Mouse (Mus musculus) intestine, embryonic 16.5 days (tissue): Measurements from ENCODE around the gene Cdh4. TPM values are rescaled to one million over a fixed set of nuclear protein-coding genes. Genes with fewer than 3 reads are reported as not detected.

Source experiments
- ATAC-seq: fragments of 200-750 bp; cut with Nextera tagmentation; 2 replicates; pipeline ENCODE4 v1.8.0; 2017; ENCODE audit warnings: moderate TSS enrichment, moderate library complexity
- H3K27ac ChIP-seq: fragments of 300-500 bp; sonication (generic); 2 replicates; pipeline ENCODE4 v1.5.1; 2014; ENCODE audit warnings: mild to moderate bottlenecking, low read length
- H3K27me3 ChIP-seq: fragments of 300-500 bp; sonication (generic); replicated peaks from 2 replicates; pipeline ENCODE4 v1.6.1; 2014; ENCODE audit warnings: low read length, control low read depth, mixed read lengths; ENCODE audit not compliant: control insufficient read depth, insufficient read depth
- H3K36me3 ChIP-seq: fragments of 300-500 bp; sonication (generic); 2 replicates; pipeline ENCODE4 v1.6.1; 2014; ENCODE audit warnings: low read length, control low read depth; ENCODE audit not compliant: control insufficient read depth, insufficient read depth
- H3K4me1 ChIP-seq: fragments of 300-500 bp; sonication (generic); 2 replicates; pipeline ENCODE4 v1.6.1; 2014; ENCODE audit warnings: low read length, control low read depth, mixed read lengths; ENCODE audit not compliant: control insufficient read depth, insufficient read depth
- H3K4me2 ChIP-seq: fragments of 300-500 bp; sonication (generic); 2 replicates; pipeline ENCODE4 v1.6.1; 2014; ENCODE audit warnings: low read depth, low read length, control low read depth
- H3K4me3 ChIP-seq: fragments of 300-500 bp; sonication (generic); 2 replicates; pipeline ENCODE4 v1.5.1; 2014; ENCODE audit warnings: mild to moderate bottlenecking, low read length
- H3K9ac ChIP-seq: fragments of 300-500 bp; sonication (generic); 2 replicates; pipeline ENCODE4 v1.6.1; 2014; ENCODE audit warnings: low read depth, low read length
- H3K9me3 ChIP-seq: fragments of 300-500 bp; sonication (generic); 2 replicates; pipeline ENCODE4 v1.6.1; 2016; ENCODE audit warnings: low read length, control low read depth; ENCODE audit not compliant: control insufficient read depth
- WGBS: fragments of 180-500 bp; shearing (Covaris S2); extraction: QIAGEN DNeasy Blood & Tissue Kit; methylation state at CpG from one replicate; pipeline ENCODE4 v1.1.7; 2014; 5-methylcytosine and 5-hydroxymethylcytosine counted together
- polyA plus RNA-seq: library from polyadenylated mRNA; unstranded; fragments of >200 nt; fragmentation: Nextera tagmentation; extraction: Ambion mirVana; gene quantifications from 2 replicates; pipeline ENCODE4 v1.2.1, GENCODE M21; 2015

Cdh4 gene
- polyA plus RNA-seq, 1 experiment from 2014 or later, result 2.2 TPM

GRCm38 (mm10) chr2:179494276-179494675, 52.0 kb downstream of the Cdh4 start:
- Histone ChIP-seq H3K4me3 (no peak overlapping the region), H3K9ac (no peak overlapping the region), H3K27ac (no peak overlapping the region), H3K4me2 (no peak overlapping the region), H3K36me3 (no peaks in the 10 kb centered on the region), H3K9me3 (no peaks in the 10 kb centered on the region), H3K27me3 (no peaks in the 10 kb centered on the region), H3K4me1 (no peaks in the 10 kb centered on the region)
- ATAC-seq, result no peak
- WGBS, result 93% methylated on average over 1 of the region's 1 CpGs

DNA sequence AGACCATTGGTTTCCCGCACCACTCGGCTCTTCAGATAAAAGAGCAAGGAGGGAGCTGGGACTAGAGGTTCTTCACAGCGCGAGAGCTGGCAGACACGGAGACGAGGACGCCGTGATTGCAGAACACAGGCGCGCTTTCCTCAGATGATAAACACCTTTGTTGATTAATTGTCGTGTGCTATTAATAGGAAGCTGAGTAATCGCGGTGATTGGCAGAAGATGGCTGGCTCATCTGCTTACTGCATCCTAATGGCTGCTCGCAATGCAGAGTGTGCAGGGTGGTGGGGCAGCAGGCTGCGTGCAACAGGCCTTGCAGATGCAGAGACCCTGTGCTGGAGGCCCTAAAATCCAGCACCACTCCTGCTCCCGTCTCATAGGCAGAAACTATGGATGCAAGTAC, 68.2 kb downstream of the Cdh4 start:
- Histone ChIP-seq H3K4me2 (no peak overlapping the region), H3K27me3 (0 out of 2 replicates have a peak, but pooled peaks cover 2% of the 10 kb centered on the region), H3K36me3 (no peaks in the 10 kb centered on the region), H3K27ac (no peak overlapping the region), H3K4me3 (no peak overlapping the region), H3K4me1 (no peaks in the 10 kb centered on the region), H3K9me3 (no peaks in the 10 kb centered on the region), H3K9ac (no peak overlapping the region)
- ATAC-seq, result no peak
- WGBS, result 86% methylated on average over 16 of the region's 16 CpGs

DNA sequence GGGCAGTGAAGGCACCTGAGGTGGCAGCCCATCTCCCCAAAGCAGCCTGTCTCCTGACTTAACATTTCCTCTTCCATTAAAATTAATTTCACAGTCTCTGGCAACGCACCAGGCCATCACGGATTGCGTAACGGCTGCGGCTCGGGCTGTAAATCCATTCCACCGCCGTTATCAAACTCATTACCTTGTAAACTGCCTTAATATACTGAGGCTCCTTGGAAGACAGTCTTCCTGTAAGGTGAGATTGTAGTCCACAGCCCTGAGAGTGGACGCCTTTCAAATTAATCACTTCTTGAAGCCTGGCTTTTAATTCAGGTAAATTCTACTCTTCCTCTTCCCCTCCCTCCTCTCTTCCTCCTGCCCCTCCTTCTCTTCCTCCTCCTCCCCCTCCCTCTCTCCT, 74.3 kb downstream of the Cdh4 start:
- Histone ChIP-seq H3K4me1 (no peaks in the 10 kb centered on the region; the same call in 1 of the 2 replicates), H3K36me3 (no peaks in the 10 kb centered on the region), H3K9ac (no peak overlapping the region), H3K27ac (no peak overlapping the region), H3K4me3 (no peak overlapping the region), H3K9me3 (0 out of 2 replicates have a peak, but pooled peaks cover 4% of the 10 kb centered on the region), H3K27me3 (peaks cover 7% of the 10 kb centered on the region; the same call in 1 of the 2 replicates), H3K4me2 (no peak overlapping the region)
- peak; percentile 92 for ATAC-seq
- WGBS, result 55% methylated on average over 9 of the region's 9 CpGs

- Histone ChIP-seq H3K9me3 (0 out of 2 replicates have a peak, but pooled peaks cover 4% of the 10 kb centered on the region), H3K4me1 (no peaks in the 10 kb centered on the region; the same call in 1 of the 2 replicates), H3K4me2 (no peak overlapping the region), H3K27ac (no peak overlapping the region), H3K27me3 (peaks cover 7% of the 10 kb centered on the region; the same call in 1 of the 2 replicates), H3K9ac (no peak overlapping the region), H3K36me3 (no peaks in the 10 kb centered on the region), H3K4me3 (no peak overlapping the region)
- ATAC-seq, result no peak
- 48% methylated on average over 14 of the region's 14 CpGs for WGBS
Observed at GRCm38 (mm10) chr2:179518456-179519032, 76.3 kb downstream of the Cdh4 start.

GRCm38 (mm10) chr2:179519161-179519560, 76.9 kb downstream of the Cdh4 start:
- no peaks in the 10 kb centered on the region for H3K36me3 ChIP-seq
- H3K4me2 ChIP-seq, result no peak overlapping the region
- H3K9ac ChIP-seq, result no peak overlapping the region
- peaks cover 7% of the 10 kb centered on the region; the same call in 1 of the 2 replicates for H3K27me3 ChIP-seq
- 82% methylated on average over 7 of the region's 7 CpGs for WGBS
- H3K9me3 ChIP-seq, result 0 out of 2 replicates have a peak, but pooled peaks cover 4% of the 10 kb centered on the region
- H3K4me1 ChIP-seq, result no peaks in the 10 kb centered on the region; the same call in 1 of the 2 replicates
- no peak overlapping the region for H3K4me3 ChIP-seq
- no peak for ATAC-seq
- H3K27ac ChIP-seq, result no peak overlapping the region

DNA sequence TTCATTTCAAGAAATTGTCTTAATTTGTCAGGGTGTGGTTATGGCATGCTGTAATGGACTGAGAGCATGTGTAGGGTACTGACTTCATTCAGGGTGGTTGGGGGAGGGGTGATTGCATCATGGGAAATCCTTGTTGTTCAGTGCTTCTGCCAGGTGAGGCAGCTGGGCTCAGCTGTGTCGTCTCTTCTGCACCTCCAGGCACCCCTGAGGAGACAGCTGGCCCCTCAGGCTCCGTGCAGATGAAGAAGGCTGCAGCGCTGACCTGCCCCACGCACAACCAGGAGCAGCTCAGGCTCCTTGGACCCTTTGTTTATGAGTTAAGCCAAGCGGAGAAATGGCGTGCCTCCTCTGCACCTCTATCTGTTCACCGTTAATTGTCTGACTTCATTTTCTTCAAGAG, 77.7 kb downstream of the Cdh4 start:
- Histone ChIP-seq H3K9me3 (0 out of 2 replicates have a peak, but pooled peaks cover 4% of the 10 kb centered on the region), H3K27me3 (peaks cover 7% of the 10 kb centered on the region; the same call in 1 of the 2 replicates), H3K36me3 (no peaks in the 10 kb centered on the region), H3K27ac (no peak overlapping the region), H3K4me2 (no peak overlapping the region), H3K9ac (no peak overlapping the region), H3K4me1 (no peaks in the 10 kb centered on the region; the same call in 1 of the 2 replicates), H3K4me3 (no peak overlapping the region)
- WGBS, result 45% methylated on average over 7 of the region's 7 CpGs
- ATAC-seq, result no peak

DNA sequence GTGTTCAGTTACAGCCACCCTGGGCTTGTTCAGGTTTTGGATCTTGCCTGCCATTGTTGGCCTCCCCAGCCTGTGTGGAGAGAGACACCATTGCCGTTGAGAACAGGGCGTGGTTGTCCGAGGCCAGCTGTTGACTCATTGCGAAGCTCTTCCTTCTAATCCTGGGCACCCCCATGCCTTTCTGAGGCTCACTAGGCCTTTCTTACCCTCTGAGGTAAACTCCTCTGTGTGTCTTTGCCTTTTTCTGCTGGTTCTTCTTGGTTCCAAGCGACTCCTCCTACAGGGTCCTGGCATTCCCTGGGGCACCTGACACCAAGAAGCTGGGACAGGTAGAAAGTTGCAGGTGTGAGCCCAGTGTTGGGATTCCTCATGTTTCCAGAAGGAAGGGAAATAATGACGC, 78.7 kb downstream of the Cdh4 start:
- H3K4me2 ChIP-seq, result no peak overlapping the region
- WGBS, result 82% methylated on average over 6 of the region's 6 CpGs
- H3K27me3 ChIP-seq, result peaks cover 5% of the 10 kb centered on the region; the same call in 1 of the 2 replicates

GRCm38 (mm10) chr2:179521444-179521843, 79.2 kb downstream of the Cdh4 start:
- no peak overlapping the region for H3K9ac ChIP-seq
- no peak for ATAC-seq
- H3K4me2 ChIP-seq, result no peak overlapping the region
- no peak overlapping the region for H3K4me3 ChIP-seq
- peaks cover 5% of the 10 kb centered on the region; the same call in 1 of the 2 replicates for H3K27me3 ChIP-seq
- no peak overlapping the region for H3K27ac ChIP-seq
- no peaks in the 10 kb centered on the region for H3K36me3 ChIP-seq
- H3K4me1 ChIP-seq, result no peaks in the 10 kb centered on the region; the same call in 1 of the 2 replicates
- no peaks in the 10 kb centered on the region for H3K9me3 ChIP-seq
- WGBS, result 67% methylated on average over 5 of the region's 5 CpGs

More for the DNA sequence above, 78.7 kb downstream of the Cdh4 start:
- Histone ChIP-seq H3K4me1 (no peaks in the 10 kb centered on the region; the same call in 1 of the 2 replicates), H3K36me3 (no peaks in the 10 kb centered on the region), H3K9me3 (no peaks in the 10 kb centered on the region), H3K9ac (no peak overlapping the region), H3K27ac (no peak overlapping the region), H3K4me3 (no peak overlapping the region)
- ATAC-seq, result no peak

GRCm38 (mm10) chr2:179522141-179522540, 79.9 kb downstream of the Cdh4 start:
- Histone ChIP-seq H3K27me3 (peaks cover 5% of the 10 kb centered on the region; the same call in 1 of the 2 replicates), H3K4me1 (no peaks in the 10 kb centered on the region; the same call in 1 of the 2 replicates), H3K9ac (no peak overlapping the region), H3K27ac (no peak overlapping the region), H3K36me3 (no peaks in the 10 kb centered on the region), H3K4me2 (no peak overlapping the region), H3K9me3 (no peaks in the 10 kb centered on the region), H3K4me3 (no peak overlapping the region)
- no peak for ATAC-seq
- 40% methylated on average over 8 of the region's 8 CpGs for WGBS
